8 mouse cellular contexts compared by ENCODE assay signal in genomic region chr2:178606733-178607132, GRCm38 (mm10).
DNase-seq lines count a peak whose midpoint lies in the region; ATAC-seq and TF ChIP-seq lines count a peak whose summit lies in the region.

No protein-coding gene starts in this region.

- no peak overlapping the region for H3K27ac ChIP-seq in forebrain, embryonic 14.5 days (ENCODE audit: low read depth, low read length)
- H3K27ac ChIP-seq in forebrain, embryonic 10.5 days = no peak overlapping the region

- intact Hi-C loops in heart, postnatal 14 days (cut with DNase I) = no loop called here

- no peak overlapping the region for H3K4me3 ChIP-seq in forebrain, embryonic 14.5 days (ENCODE audit: low read depth, low read length)
- H3K4me3 ChIP-seq in forebrain, embryonic 10.5 days = no peak overlapping the region

- no peaks in the 10 kb centered on the region for H3K9me3 ChIP-seq in forebrain, embryonic 14.5 days (replicated peaks; ENCODE audit: control insufficient read depth, low read length)
- H3K9me3 ChIP-seq in forebrain, embryonic 10.5 days = no peaks in the 10 kb centered on the region

- DNase-seq in forebrain, embryonic 14.5 days (ENCODE audit: low spot score) = no peak
- no peak for DNase-seq in forebrain, embryonic 10.5 days (ENCODE audit: extremely low spot score, low spot score)
- peak; percentile 41 for DNase-seq in brain, embryonic 14.5 days (ENCODE audit: low read depth)
- DNase-seq in heart, postnatal 14 days = peak; percentile 59 to 63
- DNase-seq in layer of hippocampus, adult 9-10 months (ENCODE audit: low spot score) = peak; percentile 5
- DNase-seq in ovary, postnatal 10 days (ENCODE audit: low spot score) = peak; percentile 18
- no peak for DNase-seq in thymus, postnatal 0 days (ENCODE audit: low spot score)

- H3K9ac ChIP-seq in forebrain, embryonic 14.5 days (ENCODE audit: low read length) = no peak overlapping the region

- no peak for TF ChIP-seq CTCF in brain, embryonic 14.5 days (IDR thresholded peaks at IDR 0.05; ENCODE audit: borderline replicate concordance, extremely low read depth, insufficient read depth, insufficient read length)

- H3K27me3 ChIP-seq in forebrain, embryonic 14.5 days (replicated peaks; ENCODE audit: control insufficient read depth, insufficient read depth, low read length) = no peaks in the 10 kb centered on the region
- 0 out of 2 replicates have a peak, but pooled peaks cover 3% of the 10 kb centered on the region for H3K27me3 ChIP-seq in forebrain, embryonic 10.5 days (ENCODE audit: poor library complexity, severe bottlenecking)

- H3K36me3 ChIP-seq in forebrain, embryonic 14.5 days (ENCODE audit: control insufficient read depth, insufficient read depth, low read length) = no peaks in the 10 kb centered on the region
- no peaks in the 10 kb centered on the region for H3K36me3 ChIP-seq in forebrain, embryonic 10.5 days (replicated peaks)

- no peaks in the 10 kb centered on the region for H3K4me1 ChIP-seq in forebrain, embryonic 14.5 days (ENCODE audit: control insufficient read depth, insufficient read depth, low read length)
- H3K4me1 ChIP-seq in forebrain, embryonic 10.5 days = peaks cover 13% of the 10 kb centered on the region

- no peak for TF ChIP-seq POLR2A in brain, embryonic 14.5 days (IDR thresholded peaks at IDR 0.05; ENCODE audit: borderline replicate concordance, extremely low read depth, insufficient read depth, insufficient read length, poor library complexity, severe bottlenecking)

- peak; percentile 50; the same call in 1 of the 2 replicates for ATAC-seq in forebrain, embryonic 14.5 days
- no peak for ATAC-seq in megakaryocyte progenitor cell, adult 5-6 weeks (replicated peaks; ENCODE audit: poor library complexity)

- 66% methylated on average over 4 of the region's 4 CpGs for WGBS in forebrain, embryonic 14.5 days
- WGBS in forebrain, embryonic 10.5 days = 92% methylated on average over 4 of the region's 4 CpGs

- no peak overlapping the region for H3K4me2 ChIP-seq in forebrain, embryonic 14.5 days (ENCODE audit: low read length)

Comparison
In these comparisons a context has a peak if more than half of its experiments do, and no peak if none do; other contexts are left out.
1. DNase-seq: peak in brain, embryonic 14.5 days (single experiment), heart, postnatal 14 days (2 of 2), layer of hippocampus, adult 9-10 months (single experiment) and ovary, postnatal 10 days (single experiment); none in forebrain, embryonic 14.5 days (single experiment), forebrain, embryonic 10.5 days (single experiment) and thymus, postnatal 0 days (single experiment).